Mouse (Mus musculus): Measurements from ENCODE around the gene Adam6b.
"Not testable (repeated sequence)": the region's sequence is repeated elsewhere in the genome, so short reads cannot be mapped to it uniquely, and the experiment has no call there.

GRCm38 (mm10) chr12:113487693-113488092 lies 1.6 kb upstream of the Adam6b start:
- peak; percentile 50 for TF ChIP-seq CTCF (IDR thresholded peaks at IDR 0.05; ENCODE audit: low read depth, low read length)
- not testable (repeated sequence) for TF ChIP-seq EP300 (IDR thresholded peaks at IDR 0.05; ENCODE audit: insufficient read depth, low read depth, low read length)
